Mouse (Mus musculus) heart, postnatal 4 days (tissue): ENCODE measurements at regions not wholly inside any gene's neighbourhood (a gene's known extent, or its start where the extent isn't known, plus 50 kb on each side); places are given as distances from the start of the nearest gene placed in this dataset.

Source experiments
- DNase-seq: peaks from one replicate; pipeline ENCODE4 v3.0.0; 2021

DNA sequence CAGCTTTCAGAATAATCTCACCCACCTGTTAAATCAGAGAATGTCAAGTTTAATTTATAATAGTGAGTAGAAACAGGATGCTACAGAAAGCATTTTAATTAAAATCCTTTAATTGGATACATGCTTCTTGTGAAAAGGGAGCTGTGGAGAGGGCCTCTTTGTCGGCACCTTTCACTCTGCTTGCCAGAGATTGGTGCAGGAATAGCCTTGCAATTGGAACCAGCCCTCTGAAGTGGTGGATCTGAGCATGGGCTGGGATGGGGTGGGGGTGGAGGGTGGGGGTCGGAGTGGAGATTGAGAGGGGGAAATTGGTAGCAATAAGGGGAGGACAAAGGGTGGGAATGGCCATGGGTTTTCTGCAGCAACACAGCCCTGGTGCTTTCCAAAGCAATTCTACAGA, 207.2 kb downstream of the Tbx15 start:
- no peak for DNase-seq

DNA sequence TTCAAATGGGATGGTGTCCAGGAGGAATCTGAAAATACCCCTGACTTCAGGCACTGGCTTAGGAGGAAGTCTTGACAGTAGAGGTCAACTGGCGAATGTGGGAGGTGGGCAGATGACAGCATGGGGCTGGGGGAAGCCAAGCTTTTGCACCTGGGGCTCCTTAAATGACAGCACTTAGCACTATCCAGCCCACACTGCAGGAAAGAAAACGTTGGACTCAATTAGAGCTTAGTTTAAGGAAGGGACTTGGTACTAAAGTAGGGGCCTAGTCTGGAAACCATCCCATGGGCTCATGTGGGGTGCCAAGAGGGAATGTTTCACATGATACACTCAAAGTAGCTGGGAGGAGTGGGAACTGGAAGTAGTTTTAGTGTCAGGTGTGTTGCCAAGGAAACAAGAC, 207.6 kb downstream of the Tbx15 start:
- no peak for DNase-seq

DNA sequence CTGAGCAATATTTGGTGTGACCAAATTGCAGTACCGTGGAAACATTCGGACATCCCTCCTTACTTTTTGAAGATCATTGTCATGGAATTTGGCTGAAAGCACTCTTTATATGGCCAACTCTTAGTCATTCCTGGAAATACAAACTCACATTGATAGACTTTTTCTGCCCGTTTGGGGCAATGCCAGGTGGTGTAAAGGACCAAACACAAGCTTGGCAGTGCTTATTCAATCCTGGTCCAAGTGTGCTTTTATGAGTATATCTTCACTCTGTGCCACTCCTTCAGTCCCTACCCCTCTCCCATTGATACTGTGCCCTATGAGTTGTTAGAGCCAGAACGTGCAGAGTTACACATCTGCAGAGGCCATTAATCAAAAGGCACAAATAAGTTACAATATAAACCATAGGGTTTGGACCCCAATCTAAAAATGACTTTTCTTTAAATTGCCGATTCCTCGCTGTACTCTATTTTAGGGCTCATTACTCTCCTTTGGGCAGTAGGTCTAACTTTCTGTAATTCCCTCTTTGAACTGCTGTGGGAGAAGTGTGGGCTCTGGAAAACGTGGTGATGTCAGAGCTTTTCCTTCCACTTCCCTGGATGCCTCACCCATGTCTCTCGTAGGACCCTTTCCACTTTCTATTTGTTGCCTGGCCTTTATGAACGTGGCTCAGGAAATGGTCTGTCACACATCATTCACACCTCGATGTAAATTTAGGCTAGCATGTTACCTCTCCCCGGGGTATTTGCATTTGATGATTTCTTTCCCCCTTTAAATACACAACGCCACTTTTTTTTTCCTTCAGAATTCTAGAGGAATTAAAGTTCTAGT, 219.1 kb downstream of the Tbx15 start:
- DNase-seq = no peak

DNA sequence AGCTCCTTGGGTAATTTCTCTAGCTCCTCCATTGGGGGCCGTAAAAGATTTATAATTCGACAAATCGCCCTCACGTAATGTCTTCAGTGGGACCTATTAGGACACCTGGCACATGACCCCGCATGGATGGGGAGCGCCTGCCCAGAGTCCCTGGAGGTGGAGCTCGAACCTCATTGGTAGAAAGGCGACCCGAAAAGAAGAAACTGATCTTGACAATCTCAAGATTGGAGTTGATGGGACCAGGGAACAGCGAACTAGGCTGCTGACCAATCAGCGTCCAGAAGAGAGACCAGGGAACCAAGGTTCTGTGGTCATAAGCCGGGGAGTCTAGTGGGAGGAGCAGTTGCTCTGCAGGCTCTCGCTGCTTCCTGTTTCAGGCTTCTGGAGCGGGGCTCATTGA, 259.8 kb downstream of the Tbx15 start:
- DNase-seq = peak; percentile 9

DNA sequence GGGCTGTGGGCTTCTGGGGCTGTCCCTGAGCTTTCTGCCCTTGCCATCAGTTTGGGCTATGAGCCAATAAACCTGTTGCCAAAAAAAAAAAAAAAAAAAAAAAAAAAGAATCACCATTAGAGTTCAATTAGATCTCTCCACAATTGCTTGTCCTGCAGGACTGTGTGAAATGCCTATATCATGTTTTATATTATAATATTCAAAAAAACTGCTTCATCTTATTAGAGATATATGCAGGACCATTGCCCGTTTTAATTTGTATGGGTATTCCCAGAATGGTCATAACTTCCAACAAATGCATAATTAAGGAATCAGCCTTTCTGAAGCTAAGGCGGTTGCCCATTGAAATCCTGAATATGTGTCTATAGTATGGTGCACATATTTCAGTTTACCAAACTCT, 264.6 kb downstream of the Tbx15 start:
- no peak for DNase-seq

DNA sequence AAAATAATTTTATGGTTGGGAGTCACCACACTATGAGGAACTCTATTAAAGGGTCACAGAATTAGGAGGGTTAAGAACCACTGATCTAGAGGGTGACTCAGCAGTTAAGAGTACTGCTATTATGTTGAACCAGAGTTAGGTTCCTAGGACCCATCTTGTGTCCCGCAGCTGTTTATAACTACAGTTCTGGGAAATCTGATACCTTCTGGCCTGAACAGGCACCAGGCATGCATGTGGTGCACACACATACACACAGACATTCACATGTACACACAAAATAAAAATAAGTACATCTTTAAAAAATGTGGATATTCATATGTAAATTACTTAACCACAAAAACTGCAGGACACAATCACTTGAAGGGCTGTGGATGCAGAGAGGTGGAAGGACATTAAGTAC, 272.1 kb downstream of the Tbx15 start:
- no peak for DNase-seq

DNA sequence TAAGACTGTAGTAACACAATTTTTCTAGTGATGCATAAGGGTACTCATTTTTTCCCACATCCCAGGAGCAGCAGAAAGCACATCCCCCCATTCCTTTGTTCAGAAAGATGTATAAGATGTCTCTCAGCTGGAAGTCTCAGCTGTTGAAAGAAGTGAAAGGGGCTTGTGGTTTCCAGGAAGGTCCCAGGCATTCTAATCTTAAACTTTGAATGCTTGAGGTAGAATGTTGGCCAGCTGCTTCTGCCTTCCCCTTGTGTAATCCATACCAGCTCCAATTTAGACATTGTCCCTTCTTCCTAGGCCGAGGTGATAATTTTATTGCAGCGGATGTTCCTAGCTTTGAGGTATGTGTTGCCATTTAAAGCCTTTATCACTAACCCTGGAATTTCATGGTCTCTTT, 272.8 kb downstream of the Tbx15 start:
- DNase-seq = no peak

DNA sequence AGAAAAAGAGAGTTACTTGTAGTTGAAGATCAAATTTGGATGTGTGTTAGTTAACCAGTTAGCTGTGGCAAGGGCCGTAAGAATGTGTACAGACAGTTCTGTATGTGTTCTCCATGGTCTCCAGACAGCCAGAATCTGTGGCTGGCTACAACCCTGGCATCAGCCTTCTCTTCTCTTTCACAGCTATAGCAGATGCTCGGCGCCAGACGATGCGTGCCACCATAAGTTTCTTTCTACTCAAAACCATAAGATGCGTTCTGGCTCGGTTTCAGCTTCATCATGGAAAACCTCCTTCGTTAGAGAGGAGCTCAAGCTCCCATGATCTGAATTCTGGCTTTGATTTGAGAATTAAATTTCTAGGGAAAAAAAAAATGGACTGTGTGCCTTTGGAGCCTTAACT, 275.6 kb downstream of the Tbx15 start:
- no peak for DNase-seq

DNA sequence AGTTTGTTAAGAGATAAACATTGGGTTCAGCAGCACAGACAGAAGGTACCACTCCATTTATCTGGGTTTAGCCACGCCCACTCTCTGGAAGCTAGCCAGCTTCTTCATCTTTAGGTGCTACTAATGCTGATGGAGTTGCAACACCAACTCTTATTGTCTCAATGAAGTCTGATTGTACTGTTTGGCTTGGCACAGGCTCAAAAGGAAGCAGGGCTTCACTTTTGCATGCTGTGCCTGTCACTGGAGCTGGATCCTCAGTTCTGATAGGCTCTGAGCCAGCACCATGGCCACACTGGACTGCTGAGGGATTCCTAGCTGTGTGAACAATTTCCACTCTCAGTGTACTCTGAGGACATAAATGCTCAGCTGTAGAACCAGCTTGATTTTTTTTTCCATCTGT, 320.7 kb downstream of the Tbx15 start:
- peak; percentile 5 for DNase-seq

DNA sequence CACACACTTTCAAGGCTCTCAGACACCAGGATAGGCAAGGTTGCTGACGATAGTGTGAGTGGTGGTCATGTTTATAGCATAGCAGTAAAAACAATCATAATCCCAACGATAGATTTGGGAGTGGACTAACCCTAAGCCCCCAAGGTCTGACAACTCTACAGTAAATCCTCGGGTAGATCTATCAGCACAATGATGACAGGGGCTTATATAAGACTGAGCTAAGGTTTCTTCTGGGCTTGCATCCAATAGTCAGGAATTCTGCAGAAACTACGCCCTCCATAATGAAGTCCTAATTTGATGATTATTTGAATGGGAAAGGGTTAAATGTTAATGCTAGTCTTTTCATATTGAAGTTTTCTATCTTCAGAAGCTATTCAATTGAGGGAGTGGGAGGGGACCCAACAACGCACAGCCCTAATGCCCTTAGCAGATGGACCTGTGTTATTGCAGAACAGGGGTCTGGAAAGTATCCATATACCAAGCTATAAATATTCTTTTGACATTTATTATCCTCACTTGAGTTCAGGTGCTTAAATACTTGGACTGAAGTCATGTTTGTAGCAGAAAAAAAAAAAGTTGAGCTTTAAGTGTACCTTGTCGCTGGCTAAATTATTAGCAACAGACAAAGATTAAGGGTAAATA, 311.8 kb upstream of the Spag17 start:
- DNase-seq = no peak

DNA sequence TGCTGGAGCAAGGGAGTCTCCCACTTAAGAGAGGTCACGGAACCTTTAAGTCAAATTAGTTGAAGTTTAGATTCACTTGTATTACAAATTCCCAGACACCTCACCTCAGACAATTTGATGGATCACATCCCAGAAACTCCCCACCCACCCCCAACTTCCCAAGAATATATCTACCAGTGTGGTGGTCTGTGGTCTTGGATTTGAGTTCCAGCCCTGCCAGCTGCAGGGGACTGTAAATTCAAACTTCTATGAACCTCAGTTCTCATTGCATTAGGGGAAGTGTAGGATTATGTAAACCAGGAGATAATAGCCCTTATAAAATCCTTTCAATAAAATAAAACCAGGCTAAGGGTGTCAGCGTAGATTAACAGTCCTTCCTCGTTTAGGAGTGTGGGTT, 311.2 kb upstream of the Spag17 start:
- no peak for DNase-seq

DNA sequence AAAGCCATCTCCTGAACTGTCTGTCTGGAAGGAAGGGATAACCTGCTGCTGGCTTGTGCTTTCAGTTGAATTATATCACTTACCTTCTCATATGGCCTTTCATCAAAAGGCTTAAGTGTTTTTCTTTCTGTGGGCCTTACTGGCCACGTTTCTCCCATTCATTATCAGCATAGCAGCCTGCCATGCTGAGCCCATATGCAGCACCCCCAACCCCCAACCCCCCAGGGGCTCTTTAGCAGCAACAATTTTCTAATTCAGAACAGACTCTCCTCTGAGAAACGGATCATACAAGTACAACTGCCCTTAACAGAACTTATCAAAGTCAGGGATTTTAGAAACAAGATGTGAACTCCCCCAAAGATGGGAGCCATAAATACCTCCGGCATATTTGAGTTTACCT, 282.5 kb upstream of the Spag17 start:
- no peak for DNase-seq

DNA sequence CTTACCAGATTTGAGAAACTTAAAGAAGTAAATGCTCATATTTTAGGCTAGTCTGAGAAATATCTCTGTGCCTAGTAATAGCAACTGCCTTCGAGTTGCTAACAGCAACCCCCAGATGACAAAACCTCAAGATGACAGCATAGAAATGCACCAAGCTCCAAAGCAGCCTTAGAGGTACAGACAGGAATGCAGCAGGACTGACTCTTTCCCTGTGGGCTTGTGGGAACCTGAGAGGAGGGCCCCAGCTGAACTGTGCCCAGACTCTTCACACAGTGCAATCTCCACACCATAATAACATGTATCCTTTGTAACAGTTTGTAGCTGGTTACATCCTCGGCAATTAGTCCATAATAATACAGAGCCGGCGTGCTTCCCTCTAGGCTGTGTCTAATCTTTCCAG, 252.9 kb upstream of the Spag17 start:
- DNase-seq = no peak

DNA sequence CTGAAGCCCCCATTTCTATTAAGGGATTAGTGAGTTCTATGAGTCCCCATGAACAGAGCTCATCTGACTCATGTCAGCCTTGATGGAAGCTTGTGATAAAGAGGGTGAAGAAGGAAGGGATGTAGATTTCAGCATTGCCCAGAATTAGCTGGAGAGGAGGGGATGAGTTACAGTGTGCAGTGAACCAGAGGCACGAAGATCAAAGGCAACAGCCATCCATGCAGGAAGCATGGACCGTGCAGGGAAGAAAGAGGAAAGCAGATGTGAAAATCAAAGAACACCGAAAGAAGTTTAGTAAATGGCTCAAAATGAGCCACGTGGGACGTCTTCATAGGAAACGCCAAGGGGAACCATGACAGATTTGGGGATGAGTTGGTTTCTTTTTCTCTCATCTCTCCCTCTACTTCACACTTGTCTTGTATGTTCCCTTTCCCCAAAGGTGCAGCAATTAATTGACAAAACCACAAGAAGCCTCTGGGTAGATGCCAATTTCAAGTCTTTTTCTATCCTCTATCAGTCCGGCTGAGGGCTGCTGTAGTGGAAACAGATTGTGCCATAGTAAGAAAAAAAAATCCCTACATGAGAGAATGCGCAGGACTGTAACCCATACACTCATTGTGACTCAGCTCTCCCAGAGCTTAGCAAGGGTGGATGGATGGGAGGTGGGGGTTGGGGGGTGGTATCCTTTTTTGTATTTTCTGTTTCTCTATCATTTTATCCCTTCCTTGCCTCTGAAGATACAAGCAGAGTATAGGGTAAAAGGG, 243.7 kb upstream of the Spag17 start:
- DNase-seq = no peak

DNA sequence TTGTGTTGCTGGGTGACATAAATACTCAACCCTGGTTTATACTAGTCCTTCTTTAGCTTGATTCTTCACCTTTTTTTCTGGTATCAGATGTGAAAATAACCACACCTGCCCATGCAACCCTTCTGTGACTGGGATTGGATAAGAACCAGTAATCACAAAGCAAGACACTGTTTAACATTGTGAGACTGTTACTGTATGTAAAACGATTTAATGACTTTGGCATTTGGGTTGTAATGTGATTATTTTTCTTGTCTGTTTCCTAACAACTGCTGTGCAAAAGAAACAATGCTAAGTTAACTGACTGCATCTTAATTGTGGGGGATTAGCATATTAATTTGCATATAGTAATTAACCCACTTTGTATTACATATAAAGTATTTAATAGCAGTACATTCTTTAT, 240.3 kb upstream of the Spag17 start:
- no peak for DNase-seq

DNA sequence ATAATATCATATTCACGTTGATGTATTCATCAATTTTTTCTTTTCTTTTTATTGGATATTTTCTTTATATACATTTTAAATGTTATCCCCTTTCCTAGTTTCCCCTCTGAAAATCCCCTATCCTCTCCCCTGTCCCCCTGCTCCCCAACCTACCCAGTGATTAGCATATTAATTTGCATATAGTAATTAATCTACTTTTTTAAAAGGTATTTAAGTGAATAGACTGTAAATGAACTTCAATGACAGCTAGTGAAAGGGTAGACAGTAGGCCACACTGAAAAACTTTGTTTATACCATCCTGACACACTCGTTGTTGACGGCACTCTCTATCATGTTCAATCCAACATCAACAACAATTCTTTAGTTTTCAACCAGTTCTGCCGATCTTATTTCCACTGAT, 239.9 kb upstream of the Spag17 start:
- no peak for DNase-seq

DNA sequence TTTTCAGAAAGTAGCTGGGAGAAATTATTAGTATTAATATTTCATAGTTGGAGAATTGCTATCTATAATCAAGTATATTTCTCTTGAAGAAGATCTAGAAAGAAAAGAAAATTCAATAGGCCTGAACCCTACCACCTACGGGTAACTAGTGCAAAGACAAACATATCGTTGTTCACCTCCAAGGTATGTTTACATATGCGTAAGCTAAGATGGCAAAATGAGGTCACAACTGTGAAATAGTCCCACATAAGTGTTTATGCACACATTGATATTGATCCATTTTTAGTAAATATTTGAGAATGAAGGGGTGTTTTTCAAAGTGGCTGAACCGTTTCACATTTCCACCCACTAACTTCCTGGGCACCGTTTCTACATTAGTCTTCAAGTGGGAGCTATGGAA, 227.6 kb upstream of the Spag17 start:
- no peak for DNase-seq

DNA sequence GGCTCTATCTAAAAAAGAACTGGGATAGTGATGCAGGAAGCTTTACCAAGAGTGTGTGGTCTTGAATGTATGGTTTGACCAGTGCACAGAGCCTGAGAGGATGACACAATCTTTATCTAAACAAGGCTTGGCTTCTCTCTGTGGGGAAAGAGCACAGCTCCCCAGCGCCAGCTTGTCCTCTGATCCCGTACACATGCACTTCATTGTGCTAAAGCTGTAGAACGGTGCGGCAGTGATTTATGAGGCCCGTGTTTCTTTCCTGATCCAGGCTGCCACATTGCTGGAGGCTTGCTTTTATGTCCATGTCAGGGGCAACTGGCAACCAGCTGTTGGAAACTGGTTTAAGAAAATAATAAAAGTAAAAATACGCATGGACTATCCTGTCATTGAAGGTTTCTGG, 221.4 kb upstream of the Spag17 start:
- DNase-seq = no peak

DNA sequence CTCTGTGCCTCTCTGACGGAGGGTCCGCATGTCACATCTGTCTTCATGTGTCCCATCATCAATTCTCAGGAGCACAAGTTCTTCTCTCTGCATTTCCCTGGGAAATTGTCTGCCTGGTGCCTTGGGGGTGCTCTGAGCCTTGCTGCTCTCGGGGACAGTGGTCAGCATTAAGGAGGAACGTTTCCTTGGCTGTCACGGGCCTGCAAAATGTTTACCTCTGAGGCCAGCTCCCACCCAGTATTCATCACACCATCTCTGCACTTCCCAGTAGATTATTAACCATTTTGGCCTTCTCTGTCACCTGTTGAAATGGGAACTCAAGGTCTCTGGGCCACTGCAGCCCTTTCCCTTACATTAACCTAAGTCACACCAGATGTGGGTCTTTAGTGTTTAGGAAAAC, 219.8 kb upstream of the Spag17 start:
- no peak for DNase-seq

DNA sequence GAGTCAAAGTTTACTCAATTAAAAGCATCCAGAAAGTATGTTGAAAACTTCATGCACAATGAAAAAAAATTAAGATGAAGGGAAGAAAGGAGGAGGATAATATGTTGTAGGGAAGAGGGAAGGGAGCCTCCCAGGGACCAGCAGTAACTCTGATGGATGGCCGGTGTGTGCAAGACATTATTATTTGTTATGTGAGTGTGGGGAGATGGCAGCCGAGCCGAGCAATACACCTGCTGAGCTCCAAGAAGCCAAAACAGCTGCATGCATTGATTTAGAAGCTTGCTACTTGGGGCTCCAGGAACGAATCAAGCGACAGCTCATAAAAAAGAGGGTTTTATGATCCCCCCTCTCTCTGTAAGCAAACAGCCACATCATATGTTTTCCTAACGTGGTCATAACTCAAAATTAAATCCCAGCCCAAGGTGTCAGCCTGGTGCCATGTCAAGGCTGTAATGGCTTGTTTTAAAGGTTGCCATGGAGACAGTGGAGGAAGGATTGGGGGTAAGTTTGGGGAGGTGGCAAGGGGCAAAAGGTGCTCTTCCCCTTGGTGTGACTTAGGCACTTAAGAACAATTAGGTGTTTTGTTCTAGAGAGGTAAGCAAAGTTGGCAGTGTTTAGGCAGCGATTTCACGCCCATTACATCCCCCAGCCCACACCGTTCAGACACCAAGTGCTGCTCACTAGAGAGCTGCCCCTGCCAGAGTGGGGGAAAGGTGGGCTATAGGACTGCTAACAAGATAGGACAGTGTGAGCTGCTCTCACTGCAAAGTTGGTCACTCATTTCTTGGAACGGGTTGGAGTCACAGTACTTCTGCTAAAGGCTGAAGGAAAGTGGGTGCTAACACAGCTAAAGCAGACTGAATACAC, 219.1 kb upstream of the Spag17 start:
- no peak for DNase-seq

DNA sequence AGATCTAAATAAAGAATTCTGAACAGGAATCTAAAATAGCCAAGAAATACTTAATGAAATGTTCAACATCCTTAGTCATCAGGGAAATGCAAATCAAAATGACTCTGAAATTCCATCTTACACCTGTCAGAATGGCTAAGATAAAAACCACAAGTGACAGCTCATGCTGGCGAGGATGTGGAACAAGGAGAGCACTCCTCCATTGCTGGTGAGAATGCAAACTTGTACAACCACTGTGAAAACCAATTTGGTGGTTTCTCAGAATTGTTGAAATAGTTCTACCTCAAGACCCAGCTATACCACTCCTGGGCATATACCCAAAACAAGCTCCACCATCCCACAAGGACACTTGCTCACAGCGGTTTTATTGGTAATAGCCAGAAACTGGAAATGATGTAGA, 211.1 kb upstream of the Spag17 start:
- DNase-seq = no peak

DNA sequence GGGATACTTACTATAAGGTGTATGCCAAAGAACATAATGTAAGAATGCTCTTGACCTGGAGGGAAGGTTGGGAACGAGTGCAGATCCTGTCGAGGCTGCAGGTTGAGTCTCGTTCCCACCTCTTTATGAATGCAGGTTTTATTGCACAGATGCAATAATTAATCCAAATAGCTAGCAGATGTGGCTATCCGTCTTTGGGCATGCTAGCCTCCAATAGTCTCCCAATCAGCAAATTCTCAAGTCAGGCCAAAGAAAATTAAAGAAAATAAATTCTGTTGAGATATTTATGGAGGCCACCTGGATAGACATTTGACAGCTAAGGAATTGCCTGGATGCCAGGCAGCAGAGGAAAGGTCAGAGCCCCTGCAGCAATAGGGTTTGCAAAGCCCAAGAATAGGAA, 175.7 kb upstream of the Spag17 start:
- DNase-seq = no peak

DNA sequence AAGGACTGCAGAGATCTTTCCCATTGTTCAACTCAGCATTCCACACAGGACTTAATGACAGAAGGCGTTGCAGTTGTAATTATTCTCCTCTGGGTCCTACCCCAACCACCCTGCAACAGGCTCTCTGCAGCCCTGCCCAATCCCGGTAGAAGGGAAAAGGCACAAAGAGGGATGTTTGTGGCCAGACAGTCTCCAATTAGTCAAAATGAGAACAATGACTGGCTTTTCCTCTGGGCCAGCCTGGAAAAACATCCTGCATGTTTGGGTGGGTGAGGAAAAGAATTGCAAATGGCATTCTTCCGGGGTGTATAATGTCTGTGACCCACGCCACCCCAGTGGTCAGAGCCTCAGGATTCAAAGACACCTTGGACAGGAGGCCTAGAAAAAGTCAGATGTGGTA, 168.8 kb upstream of the Spag17 start:
- no peak for DNase-seq
